Mouse (Mus musculus) liver, postnatal 0 days (tissue): ENCODE results near the gene Plcb4. TPM values are rescaled to one million over a fixed set of nuclear protein-coding genes. Genes with fewer than 3 reads are reported as not detected.

Source experiments
- ATAC-seq: fragments of 200-750 bp; cut with Nextera tagmentation; 2 replicates; pipeline ENCODE4 v1.8.0; 2017; ENCODE audit warnings: mild to moderate bottlenecking, moderate library complexity
- DNase-seq: peaks from one replicate; pipeline ENCODE4 v3.0.0-alpha.2; 2016
- H3K27ac ChIP-seq: fragments of 300-500 bp; sonication (generic); 2 replicates; pipeline ENCODE4 v1.5.1; 2014; ENCODE audit warnings: antibody characterized with exemption, moderate library complexity, mild to moderate bottlenecking, low read depth
- H3K27me3 ChIP-seq: fragments of 300-500 bp; sonication (generic); 2 replicates; pipeline ENCODE4 v1.6.1; 2014; ENCODE audit warnings: low read length, control low read depth, mixed read lengths; ENCODE audit not compliant: insufficient read depth
- H3K36me3 ChIP-seq: fragments of 300-500 bp; sonication (generic); replicated peaks from 2 replicates; pipeline ENCODE4 v1.6.1; 2014; ENCODE audit warnings: mild to moderate bottlenecking, control low read depth, low read length, moderate library complexity, mixed read lengths; ENCODE audit not compliant: insufficient read depth
- H3K4me1 ChIP-seq: fragments of 300-500 bp; sonication (generic); 2 replicates; pipeline ENCODE4 v1.6.1; 2014; ENCODE audit warnings: antibody characterized with exemption, mild to moderate bottlenecking, control low read depth; ENCODE audit not compliant: insufficient read depth
- H3K4me2 ChIP-seq: fragments of 300-500 bp; sonication (generic); 2 replicates; pipeline ENCODE4 v1.6.1; 2014; ENCODE audit warnings: low read depth, mild to moderate bottlenecking, low read length, moderate library complexity, mixed read lengths
- H3K4me3 ChIP-seq: fragments of 300-500 bp; sonication (generic); 2 replicates; pipeline ENCODE4 v1.5.1; 2014; ENCODE audit warnings: low read depth, low read length
- H3K9ac ChIP-seq: fragments of 300-500 bp; sonication (generic); replicated peaks from 2 replicates; pipeline ENCODE4 v1.6.1; 2014; ENCODE audit warnings: mild to moderate bottlenecking, moderate library complexity
- H3K9me3 ChIP-seq: fragments of 300-500 bp; sonication (generic); 2 replicates; pipeline ENCODE4 v1.6.1; 2016; ENCODE audit warnings: mild to moderate bottlenecking, control low read depth, low read length, mixed read lengths
- CTCF ChIP-seq: sonication (generic); IDR thresholded peaks from 2 replicates; pipeline ENCODE4 v1.5.1; 2016; ENCODE audit warnings: antibody characterized with exemption, low read depth
- EP300 ChIP-seq: IDR thresholded peaks from 2 replicates; pipeline ENCODE4 v1.6.1; 2016; ENCODE audit warnings: antibody characterized with exemption, low read depth, mild to moderate bottlenecking
- WGBS: fragments of 180-500 bp; shearing (Covaris S2); extraction: QIAGEN DNeasy Blood & Tissue Kit; methylation state at CpG from one replicate; pipeline ENCODE4 v1.1.7; 2014; ENCODE audit not compliant: insufficient replicate concordance; 5-methylcytosine and 5-hydroxymethylcytosine counted together
- polyA plus RNA-seq: library from polyadenylated mRNA; unstranded; fragments of >200 nt; fragmentation: Nextera tagmentation; extraction: Ambion mirVana; gene quantifications from 2 replicates; pipeline ENCODE4 v1.2.1, GENCODE M21; 2015

Gene Plcb4
- polyA plus RNA-seq, 1 experiment from 2014 or later, result 2.8 TPM

GRCm38 (mm10) chr2:135677601-135678000 is 18.8 kb downstream of the Plcb4 start:
- Histone ChIP-seq H3K36me3 (no peaks in the 10 kb centered on the region), H3K4me3 (no peak overlapping the region), H3K9me3 (no peaks in the 10 kb centered on the region), H3K4me2 (no peak overlapping the region), H3K27ac (no peak overlapping the region), H3K4me1 (no peaks in the 10 kb centered on the region), H3K9ac (no peak overlapping the region), H3K27me3 (no peaks in the 10 kb centered on the region)
- ATAC-seq, result no peak
- 72% methylated on average over 5 of the region's 5 CpGs for WGBS
- TF ChIP-seq CTCF, result no peak
- TF ChIP-seq EP300, result no peak
- DNase-seq, result no peak

GRCm38 (mm10) chr2:135680001-135680400 is 21.2 kb downstream of the Plcb4 start:
- Histone ChIP-seq H3K9me3 (no peaks in the 10 kb centered on the region), H3K27me3 (no peaks in the 10 kb centered on the region), H3K27ac (no peak overlapping the region), H3K9ac (no peak overlapping the region), H3K4me3 (no peak overlapping the region), H3K4me2 (no peak overlapping the region), H3K36me3 (no peaks in the 10 kb centered on the region), H3K4me1 (no peaks in the 10 kb centered on the region)
- WGBS, result 61% methylated on average over 8 of the region's 8 CpGs
- no peak for ATAC-seq
- TF ChIP-seq CTCF, result no peak
- no peak for TF ChIP-seq EP300
- no peak for DNase-seq

GRCm38 (mm10) chr2:135680406-135681134 is 21.8 kb downstream of the Plcb4 start:
- H3K27me3 ChIP-seq, result no peaks in the 10 kb centered on the region
- TF ChIP-seq EP300 (no peak), CTCF (no peak)
- WGBS, result 81% methylated on average over 5 of the region's 5 CpGs
- DNase-seq, result no peak
- ATAC-seq, result no peak
- no peak overlapping the region for H3K9ac ChIP-seq
- no peaks in the 10 kb centered on the region for H3K4me1 ChIP-seq
- H3K4me3 ChIP-seq, result no peak overlapping the region
- no peak overlapping the region for H3K4me2 ChIP-seq
- H3K9me3 ChIP-seq, result no peaks in the 10 kb centered on the region
- no peak overlapping the region for H3K27ac ChIP-seq
- no peaks in the 10 kb centered on the region for H3K36me3 ChIP-seq

DNA sequence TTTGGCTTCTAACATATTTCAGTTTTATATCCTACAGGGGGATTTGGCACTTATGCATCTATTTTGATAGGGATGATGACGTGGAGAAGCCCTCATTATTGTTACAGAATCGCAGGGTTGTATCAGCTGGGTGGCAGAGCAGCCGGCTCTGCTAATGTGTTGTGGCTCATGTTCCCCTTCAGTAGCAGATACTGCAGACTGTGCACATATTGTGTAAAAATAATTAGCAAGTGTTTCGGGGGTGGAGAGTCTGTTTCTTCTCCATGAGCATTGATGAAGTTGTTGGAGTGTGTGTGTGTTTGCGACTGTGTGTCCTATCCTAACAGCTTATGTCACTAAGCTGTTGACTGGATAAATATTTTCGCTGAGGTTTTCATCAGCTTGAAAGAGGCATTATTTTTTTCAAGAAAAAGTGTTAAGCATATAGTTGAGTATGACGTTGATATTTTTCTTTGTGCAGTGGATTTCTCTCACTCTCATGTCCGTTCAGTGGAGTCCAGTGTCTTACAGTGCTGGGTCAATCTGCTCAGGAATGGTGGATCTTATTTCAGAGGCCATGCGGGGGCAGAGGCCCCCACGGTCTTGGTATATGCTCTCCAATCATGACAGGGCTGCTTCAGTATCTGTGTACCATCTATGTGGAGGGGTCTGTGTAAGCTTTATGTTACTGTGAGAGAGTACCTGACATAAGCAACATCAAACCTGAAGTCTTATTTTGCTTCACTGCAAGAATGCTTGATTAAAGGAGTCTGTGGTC is 25.1 kb downstream of the Plcb4 start:
- H3K27ac ChIP-seq, result no peak overlapping the region
- 76% methylated on average over 10 of the region's 10 CpGs for WGBS
- no peak for ATAC-seq
- no peaks in the 10 kb centered on the region for H3K4me1 ChIP-seq
- no peak overlapping the region for H3K4me2 ChIP-seq
- no peak overlapping the region for H3K4me3 ChIP-seq
- H3K36me3 ChIP-seq, result no peaks in the 10 kb centered on the region
- no peaks in the 10 kb centered on the region for H3K9me3 ChIP-seq
- no peaks in the 10 kb centered on the region for H3K27me3 ChIP-seq
- H3K9ac ChIP-seq, result no peak overlapping the region
- DNase-seq, result no peak
- TF ChIP-seq CTCF, result no peak
- no peak for TF ChIP-seq EP300

DNA sequence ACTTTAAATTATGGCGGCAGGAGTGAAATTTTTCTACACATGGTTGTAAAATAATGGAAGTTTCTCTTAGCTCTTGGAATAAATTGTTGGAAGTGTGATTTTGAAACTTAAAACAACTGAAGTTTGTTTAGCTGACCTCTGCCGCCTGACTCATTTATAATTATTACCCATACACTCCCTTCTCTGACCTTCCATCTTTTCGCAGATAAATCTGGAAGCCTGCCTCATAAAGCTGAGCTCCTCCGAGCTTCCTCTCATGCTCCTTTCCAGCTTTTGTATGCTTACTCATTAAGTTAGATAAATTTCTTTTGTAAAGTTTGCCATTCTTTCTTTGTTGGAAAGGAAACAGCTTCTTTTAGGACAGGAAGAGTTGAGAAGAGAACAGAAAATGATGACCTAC is 27.9 kb downstream of the Plcb4 start:
- DNase-seq (no peak), ATAC-seq (no peak)
- H3K27ac ChIP-seq, result no peak overlapping the region
- no peaks in the 10 kb centered on the region for H3K27me3 ChIP-seq
- 70% methylated on average over 4 of the region's 4 CpGs for WGBS
- H3K9me3 ChIP-seq, result no peaks in the 10 kb centered on the region
- TF ChIP-seq EP300, result no peak
- no peak for TF ChIP-seq CTCF
- H3K36me3 ChIP-seq, result no peaks in the 10 kb centered on the region
- no peak overlapping the region for H3K4me3 ChIP-seq
- H3K9ac ChIP-seq, result no peak overlapping the region
- no peaks in the 10 kb centered on the region for H3K4me1 ChIP-seq
- no peak overlapping the region for H3K4me2 ChIP-seq

DNA sequence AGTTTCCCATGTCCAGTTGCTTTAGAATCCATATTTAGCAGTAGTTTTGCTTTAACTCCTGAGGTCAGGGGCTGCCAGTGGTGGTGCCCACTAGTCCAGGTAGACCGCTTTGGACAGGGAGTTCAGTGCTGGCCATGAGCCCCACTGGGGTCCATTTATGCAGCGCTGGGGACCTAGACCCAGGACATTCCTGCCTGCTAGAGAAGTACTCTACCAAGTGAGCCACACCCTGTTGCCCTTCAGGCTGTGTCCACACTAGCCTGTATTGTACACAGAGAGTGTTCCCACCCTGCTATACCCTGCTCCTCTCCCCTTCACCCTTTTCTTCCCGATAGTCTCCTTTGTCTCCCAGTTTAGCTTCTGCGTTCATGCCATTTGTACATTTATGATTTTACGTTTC is 28.8 kb downstream of the Plcb4 start:
- ATAC-seq (no peak), DNase-seq (no peak)
- Histone ChIP-seq H3K36me3 (no peaks in the 10 kb centered on the region), H3K9ac (no peak overlapping the region), H3K4me1 (no peaks in the 10 kb centered on the region), H3K27me3 (no peaks in the 10 kb centered on the region), H3K4me3 (no peak overlapping the region), H3K27ac (no peak overlapping the region), H3K9me3 (no peaks in the 10 kb centered on the region), H3K4me2 (no peak overlapping the region)
- TF ChIP-seq CTCF (no peak), EP300 (no peak)
- WGBS, result 82% methylated on average over 5 of the region's 5 CpGs
